Mouse (Mus musculus): ENCODE results near the gene 1700102P08Rik. TPM values are rescaled to one million over a fixed set of nuclear protein-coding genes. Genes with fewer than 3 reads are reported as not detected.

The 1700102P08Rik gene
- total and polyA plus RNA-seq, 3 experiments: 0.21 to 0.26 TPM; not detected in 1

DNA sequence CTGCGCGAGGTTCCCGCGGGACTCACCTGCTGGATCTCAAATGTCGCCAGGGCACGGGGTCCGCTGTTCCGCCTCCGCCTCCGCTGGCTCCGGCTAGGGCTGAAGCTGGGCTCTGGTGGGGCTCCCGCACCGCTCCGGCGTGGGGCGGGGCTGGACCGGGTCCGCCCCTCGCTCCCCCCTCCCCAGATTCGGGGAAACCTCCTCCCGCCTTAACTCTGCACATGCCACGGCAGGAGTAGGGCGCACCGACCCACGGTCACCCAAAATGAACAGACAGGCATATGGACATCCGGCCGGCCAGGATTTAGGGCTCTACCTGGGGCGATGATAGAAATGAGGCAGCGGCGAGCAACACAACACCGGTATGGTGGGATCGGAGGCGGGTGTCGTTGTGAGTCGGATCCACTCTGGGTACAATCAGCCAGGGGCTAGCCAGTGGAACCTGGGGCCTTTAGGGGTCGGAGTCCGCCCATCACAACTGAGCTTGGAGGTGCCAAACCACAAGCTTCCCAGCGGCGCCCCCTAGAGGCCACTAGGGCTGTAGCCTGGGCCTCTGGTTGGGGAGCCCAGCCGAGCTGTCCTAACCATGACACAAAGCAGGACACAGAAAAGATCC lies 59.8 kb downstream of the 1700102P08Rik start:
- Histone ChIP-seq H3K4me3 (replicated peaks in 1 of 3; ENCODE audit: low read depth in 2 of 3, low read length in 2 of 3, poor library complexity in 1 of 3) (peak overlapping the region; percentile 49 to 82 (median 55)), H3K27ac (ENCODE audit: insufficient read depth, low read depth) (no peak overlapping the region), H3K9me3 (replicated peaks; ENCODE audit: low read length) (no peaks in the 10 kb centered on the region), H3K79me2 (replicated peaks; ENCODE audit: control insufficient read depth, extremely low read depth, insufficient read depth, poor library complexity, severe bottlenecking) (no peaks in the 10 kb centered on the region), H3K4me1 (ENCODE audit: control insufficient read depth in 1 of 2, insufficient read depth in 2 of 2) (peaks cover 0 to 13% of the 10 kb centered on the region in 2 experiments; a peak in 3 of 4 replicates), H3K4me2 (ENCODE audit: insufficient read depth, low read depth, poor library complexity, severe bottlenecking) (peak overlapping the region; percentile 84), H3K36me3 (replicated peaks in 1 of 2; ENCODE audit: control insufficient read depth in 1 of 2, insufficient read depth in 1 of 2, low read length in 1 of 2) (no peaks in the 10 kb centered on the region), H3K27me3 (replicated peaks) (peaks cover 9% of the 10 kb centered on the region), H3K9ac (ENCODE audit: insufficient read depth, low read depth) (peak overlapping the region; percentile 84)
- in situ Hi-C loops (cut with MboI; ENCODE audit: low pct_ligation_motif_present, low pct_unique_long_range_greater_than_20kb, low sequenced_read_pairs): no loop called here
- dilution Hi-C loops (cut with MboI; ENCODE audit: extremely low pct_ligation_motif_present, extremely low pct_unique_long_range_greater_than_20kb, low sequenced_read_pairs): no loop called here
- TF ChIP-seq RAD21 (IDR thresholded peaks at IDR 0.05; ENCODE audit: low read depth, low read length) (peak; percentile 52), MAZ (IDR thresholded peaks at IDR 0.05; ENCODE audit: low read depth, low read length) (0 out of 2 replicates have a peak, but pooled peaks have one; percentile 19), EP300 (IDR thresholded peaks at IDR 0.05; ENCODE audit: low read length) (no peak), SMC3 (IDR thresholded peaks at IDR 0.05; ENCODE audit: low read depth, low read length) (peak; percentile 40), CTCF (conservative IDR thresholded peaks at IDR 0.05 in 1 of 2, IDR thresholded peaks at IDR 0.05 in 1 of 2; ENCODE audit: low read depth in 2 of 2, low read length in 2 of 2) (peak; percentile 50 to 84), TBP (conservative IDR thresholded peaks at IDR 0.05; ENCODE audit: low read depth, low read length) (0 out of 2 replicates have a peak, but pooled peaks have one; percentile 40), POLR2A (IDR thresholded peaks at IDR 0.05; ENCODE audit: low read depth, low read length) (no peak), BHLHE40 (IDR thresholded peaks at IDR 0.05; ENCODE audit: low read depth, low read length) (0 out of 2 replicates have a peak, but pooled peaks have one; percentile 5)
- DNase-seq (ENCODE audit: extremely low read depth): peak; percentile 86

DNA sequence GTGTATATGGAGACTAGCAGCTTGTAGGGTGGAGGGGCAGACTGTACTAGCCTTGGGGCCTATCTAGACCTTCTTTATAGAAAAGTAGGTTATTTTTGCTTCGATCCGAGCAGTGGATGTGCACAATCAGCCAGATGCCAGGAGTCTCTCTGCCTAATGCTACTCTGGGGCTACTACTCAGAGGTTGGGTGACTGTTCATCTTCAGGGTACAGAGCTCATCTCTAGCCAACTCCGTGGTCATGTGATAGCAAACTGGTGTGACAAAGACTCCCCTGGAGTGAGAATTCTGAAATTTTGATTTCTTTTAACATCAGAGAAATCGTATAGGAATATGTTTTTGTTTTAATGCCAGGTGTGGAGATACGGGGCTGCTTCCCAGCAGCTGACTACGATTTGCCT lies 60.3 kb downstream of the 1700102P08Rik start:
- Histone ChIP-seq H3K79me2 (replicated peaks; ENCODE audit: control insufficient read depth, extremely low read depth, insufficient read depth, poor library complexity, severe bottlenecking) (no peaks in the 10 kb centered on the region), H3K27ac (ENCODE audit: insufficient read depth, low read depth) (no peak overlapping the region), H3K4me2 (ENCODE audit: insufficient read depth, low read depth, poor library complexity, severe bottlenecking) (no peak overlapping the region), H3K27me3 (replicated peaks) (peaks cover 9% of the 10 kb centered on the region), H3K9me3 (replicated peaks; ENCODE audit: low read length) (no peaks in the 10 kb centered on the region), H3K36me3 (replicated peaks in 1 of 2; ENCODE audit: control insufficient read depth in 1 of 2, insufficient read depth in 1 of 2, low read length in 1 of 2) (no peaks in the 10 kb centered on the region), H3K4me3 (replicated peaks in 1 of 3; ENCODE audit: low read depth in 2 of 3, low read length in 2 of 3, poor library complexity in 1 of 3) (no peak overlapping the region), H3K9ac (ENCODE audit: insufficient read depth, low read depth) (peak overlapping the region; percentile 34), H3K4me1 (ENCODE audit: control insufficient read depth in 1 of 2, insufficient read depth in 2 of 2) (peaks cover 0 to 13% of the 10 kb centered on the region in 2 experiments; a peak in 3 of 4 replicates)
- in situ Hi-C loops (cut with MboI; ENCODE audit: low pct_ligation_motif_present, low pct_unique_long_range_greater_than_20kb, low sequenced_read_pairs) (no loop called here), dilution Hi-C loops (cut with MboI; ENCODE audit: extremely low pct_ligation_motif_present, extremely low pct_unique_long_range_greater_than_20kb, low sequenced_read_pairs) (no loop called here)
- no peak for DNase-seq (ENCODE audit: extremely low read depth)
- TF ChIP-seq SMC3 (IDR thresholded peaks at IDR 0.05; ENCODE audit: low read depth, low read length): no peak
- no peak for TF ChIP-seq RAD21 (IDR thresholded peaks at IDR 0.05; ENCODE audit: low read depth, low read length)
- no peak for TF ChIP-seq BHLHE40 (IDR thresholded peaks at IDR 0.05; ENCODE audit: low read depth, low read length)
- TF ChIP-seq TBP (conservative IDR thresholded peaks at IDR 0.05; ENCODE audit: low read depth, low read length): 0 out of 2 replicates have a peak, but pooled peaks have one; percentile 6
- no peak for TF ChIP-seq MYC (IDR thresholded peaks at IDR 0.05; ENCODE audit: low read depth, low read length)
- TF ChIP-seq E2F4 (IDR thresholded peaks at IDR 0.05; ENCODE audit: insufficient replicate concordance, low read depth, low read length): no peak
- no peak for TF ChIP-seq JUND (conservative IDR thresholded peaks at IDR 0.05; ENCODE audit: low read depth, low read length)
- TF ChIP-seq ZC3H11A (IDR thresholded peaks at IDR 0.05; ENCODE audit: low read depth, low read length): no peak
- TF ChIP-seq SIN3A (IDR thresholded peaks at IDR 0.05; ENCODE audit: low read length): 0 out of 2 replicates have a peak, but pooled peaks have one; percentile 7
